Mouse (Mus musculus) cerebellum, adult 8-10 months (tissue): ENCODE measurements around the gene Ddx60.

Experiments used
- DNase-seq: peaks from one replicate; pipeline ENCODE4 v3.0.0; 2022

Ddx60 gene

GRCm38 (mm10) chr8:61989464-61989863, 61.6 kb downstream of the Ddx60 start:
- no peak for DNase-seq

GRCm38 (mm10) chr8:61992796-61993195, 64.9 kb downstream of the Ddx60 start:
- DNase-seq = no peak

- no peak for DNase-seq
Measured at GRCm38 (mm10) chr8:61997125-61997524, 69.2 kb downstream of the Ddx60 start.

- DNase-seq = no peak
Measured at GRCm38 (mm10) chr8:62014166-62014565, 86.3 kb downstream of the Ddx60 start.

GRCm38 (mm10) chr8:62014582-62014981, 86.7 kb downstream of the Ddx60 start:
- DNase-seq = no peak

- no peak for DNase-seq
Measured at GRCm38 (mm10) chr8:62034351-62034750, 106.5 kb downstream of the Ddx60 start.

- no peak for DNase-seq
Measured at GRCm38 (mm10) chr8:62046809-62047208, 118.9 kb downstream of the Ddx60 start.

GRCm38 (mm10) chr8:62060357-62060756, 132.5 kb downstream of the Ddx60 start:
- DNase-seq = no peak

GRCm38 (mm10) chr8:62068305-62068704, 140.4 kb downstream of the Ddx60 start:
- no peak for DNase-seq

GRCm38 (mm10) chr8:62080195-62080802, 152.4 kb downstream of the Ddx60 start:
- no peak for DNase-seq

GRCm38 (mm10) chr8:62081804-62082203, 153.9 kb downstream of the Ddx60 start:
- DNase-seq = no peak
